Mouse (Mus musculus) cerebellum, postnatal 10 days (tissue): ENCODE measurements around the gene Mettl7a3.
A peak's percentile ranks its signal among the peaks of the same experiment; 100 is the strongest.
"Not testable (repeated sequence)": the region's sequence is repeated elsewhere in the genome, so short reads cannot be mapped to it uniquely, and the experiment has no call there.

Experiments used
- DNase-seq, 2 experiments: peaks; one replicate each; pipeline ENCODE4 v3.0.0; 2021; ENCODE audit warnings: mixed read lengths in 2 of 2

The Mettl7a3 gene

GRCm38 (mm10) chr15:100334629-100335028, at the start of gene Mettl7a3:
Gene Mettl7a3 (plus strand): TSS chr15:100334929.
- peak; percentile 48 to 57 for DNase-seq

- no peak for DNase-seq
These were observed 45.7 kb upstream of the Mettl7a3 start for GRCm38 (mm10) chr15:100288980-100289379.

GRCm38 (mm10) chr15:100290858-100291257, 43.9 kb upstream of the Mettl7a3 start:
- no peak for DNase-seq

- no peak for DNase-seq
These were observed 42.4 kb upstream of the Mettl7a3 start for GRCm38 (mm10) chr15:100292326-100292725.

- DNase-seq = no peak
These were observed 36.9 kb upstream of the Mettl7a3 start for GRCm38 (mm10) chr15:100297856-100298255.

GRCm38 (mm10) chr15:100300499-100300898, 34.2 kb upstream of the Mettl7a3 start:
- no peak for DNase-seq

- no peak for DNase-seq
These were observed 33.2 kb upstream of the Mettl7a3 start for GRCm38 (mm10) chr15:100301556-100301955.

GRCm38 (mm10) chr15:100303428-100304018, 31.2 kb upstream of the Mettl7a3 start:
- DNase-seq = no peak

GRCm38 (mm10) chr15:100304019-100304991, 30.4 kb upstream of the Mettl7a3 start, which contains the start of gene Mettl7a1:
Gene Mettl7a1 (plus strand): TSS chr15:100304140.
- peak; percentile 90 to 92 for DNase-seq

- DNase-seq = no peak
These were observed 28.5 kb upstream of the Mettl7a3 start for GRCm38 (mm10) chr15:100306201-100306600.

- peak; percentile 57 to 73 for DNase-seq
These were observed 27.2 kb upstream of the Mettl7a3 start for GRCm38 (mm10) chr15:100307438-100308096.

GRCm38 (mm10) chr15:100312346-100312745, 22.4 kb upstream of the Mettl7a3 start:
- DNase-seq = no peak

- no peak for DNase-seq
These were observed 20.1 kb upstream of the Mettl7a3 start for GRCm38 (mm10) chr15:100314448-100315145.

GRCm38 (mm10) chr15:100318014-100318671, 16.6 kb upstream of the Mettl7a3 start:
- not testable (repeated sequence) for DNase-seq

- DNase-seq = no peak
These were observed 14.8 kb upstream of the Mettl7a3 start for GRCm38 (mm10) chr15:100319884-100320283.

- peak in 1 of 2 experiments; percentile 18 for DNase-seq
These were observed 14.3 kb upstream of the Mettl7a3 start for GRCm38 (mm10) chr15:100320295-100320905.

GRCm38 (mm10) chr15:100321134-100321533, 13.6 kb upstream of the Mettl7a3 start:
- DNase-seq = peak; percentile 77 to 79

- no peak for DNase-seq
These were observed 10.6 kb upstream of the Mettl7a3 start for GRCm38 (mm10) chr15:100324021-100324591.

- DNase-seq = no peak
These were observed 9.5 kb upstream of the Mettl7a3 start for GRCm38 (mm10) chr15:100325235-100325634.

GRCm38 (mm10) chr15:100328089-100328488, 6.6 kb upstream of the Mettl7a3 start:
- not testable (repeated sequence) for DNase-seq

GRCm38 (mm10) chr15:100329336-100329735, 5.4 kb upstream of the Mettl7a3 start:
- not testable (repeated sequence) for DNase-seq
